Mouse (Mus musculus) CD4-positive, CD25-positive, alpha-beta regulatory T cell, adult 9 weeks (primary cell): ENCODE measurements around the gene Lmna. TPM values are rescaled to one million over a fixed set of nuclear protein-coding genes. Genes with fewer than 3 reads are reported as not detected.

ENCODE experiments used
- polyA plus RNA-seq: library from polyadenylated mRNA; unstranded; fragments of 100-300 nt; shearing (Covaris generic); gene quantifications from one replicate; pipeline ENCODE4 v1.2.1, GENCODE M21; 2017

Gene Lmna
- 9.1 TPM for polyA plus RNA-seq

GRCm38 (mm10) chr3:88509692-88510420 is at the start of gene Lmna:
Lmna (minus strand) TSS chr3:88509956.

GRCm38 (mm10) chr3:88553525-88553879 is 43.7 kb upstream of the Lmna start, which contains the start of gene Ubqln4:
Ubqln4 (plus strand) TSS chr3:88553758.

GRCm38 (mm10) chr3:88552676-88553524 is 43.1 kb upstream of the Lmna start, which contains the start of gene Lamtor2:
Lamtor2 (minus strand) TSS chr3:88553074.

GRCm38 (mm10) chr3:88548180-88548917 is 38.6 kb upstream of the Lmna start, which contains the start of gene Rab25:
Rab25 (minus strand) TSS chr3:88548300.

GRCm38 (mm10) chr3:88532299-88532674 is 22.5 kb upstream of the Lmna start, which contains the start of gene Mex3a:
Mex3a (plus strand) TSS chr3:88532395.

GRCm38 (mm10) chr3:88460983-88461696 is 48.6 kb downstream of the Lmna start, which contains the start of gene Sema4a:
Sema4a (minus strand) TSS chr3:88461182.

Other genes starting within 250 kb of the Lmna start
- not detected for gene Gm38392, start 222.7 kb downstream of the Lmna start, polyA plus RNA-seq
- 13.7 TPM for gene Tsacc, start 213.0 kb downstream of the Lmna start, polyA plus RNA-seq
- 344 TPM for gene Cct3, start 212.8 kb downstream of the Lmna start, polyA plus RNA-seq
- 385 TPM for gene Glmp, start 184.9 kb downstream of the Lmna start, polyA plus RNA-seq
- 1.4 TPM for gene Tmem79, start 173.8 kb downstream of the Lmna start, polyA plus RNA-seq
- gene Smg5, start 173.7 kb downstream of the Lmna start, polyA plus RNA-seq, result 47.8 TPM
- not detected for gene Paqr6, start 145.4 kb downstream of the Lmna start, polyA plus RNA-seq
- gene Bglap3, start 137.2 kb downstream of the Lmna start, polyA plus RNA-seq, result not detected
- gene Bglap2, start 131.3 kb downstream of the Lmna start, polyA plus RNA-seq, result not detected
- gene Bglap, start 125.5 kb downstream of the Lmna start, polyA plus RNA-seq, result not detected
- gene Pmf1, start 99.6 kb downstream of the Lmna start, polyA plus RNA-seq, result 44.0 TPM
- gene Slc25a44, start 84.8 kb downstream of the Lmna start, polyA plus RNA-seq, result 25.6 TPM
- gene Sema4a, start 48.8 kb downstream of the Lmna start, polyA plus RNA-seq, result 80.1 TPM
- gene Mex3a, start 22.4 kb upstream of the Lmna start, polyA plus RNA-seq, result 0.32 TPM
- not detected for gene Rab25, start 38.3 kb upstream of the Lmna start, polyA plus RNA-seq
- 227 TPM for gene Lamtor2, start 43.1 kb upstream of the Lmna start, polyA plus RNA-seq
- gene Ubqln4, start 43.8 kb upstream of the Lmna start, polyA plus RNA-seq, result 52.5 TPM
- gene Ssr2, start 65.9 kb upstream of the Lmna start, polyA plus RNA-seq, result 146 TPM
- 139 TPM for gene Arhgef2, start 96.0 kb upstream of the Lmna start, polyA plus RNA-seq
- gene Rxfp4, start 143.2 kb upstream of the Lmna start, polyA plus RNA-seq, result not detected
- gene Khdc4, start 175.8 kb upstream of the Lmna start, polyA plus RNA-seq, result 51.5 TPM
- 63.2 TPM for gene Rit1, start 206.9 kb upstream of the Lmna start, polyA plus RNA-seq